Mouse (Mus musculus) CH12.LX (cell line): ENCODE results near the gene 1700010B08Rik.

Source experiments
- CHD1 ChIP-seq: IDR thresholded peaks from 2 replicates; pipeline ENCODE4 v1.6.1; 2012; ENCODE audit warnings: low read depth, low read length, improper control_type of control experiment, inconsistent platforms
- CTCF ChIP-seq, 2 experiments: IDR thresholded peaks in 1 of 2; conservative IDR thresholded peaks in 1 of 2; 2 replicates each; pipeline ENCODE4 v1.5.1; 2011 to 2012; ENCODE audit warnings: low read depth in 2 of 2, low read length in 2 of 2, improper control_type of control experiment in 1 of 2, inconsistent platforms in 1 of 2, mild to moderate bottlenecking in 1 of 2, moderate library complexity in 1 of 2
- ELF1 ChIP-seq: IDR thresholded peaks from 2 replicates; pipeline ENCODE4 v1.6.1; 2014; ENCODE audit warnings: low read depth, mild to moderate bottlenecking, inconsistent platforms, low read length, improper control_type of control experiment
- IRF4 ChIP-seq: IDR thresholded peaks from 2 replicates; pipeline ENCODE4 v1.6.1; 2014; ENCODE audit warnings: low read depth, mild to moderate bottlenecking, inconsistent platforms, low read length, improper control_type of control experiment
- KAT2A ChIP-seq: IDR thresholded peaks from 2 replicates; pipeline ENCODE4 v1.6.1; 2012; ENCODE audit warnings: low read length, improper control_type of control experiment, inconsistent platforms; ENCODE audit not compliant: insufficient replicate concordance
- NRF1 ChIP-seq: IDR thresholded peaks from 2 replicates; pipeline ENCODE4 v1.6.1; 2014; ENCODE audit warnings: low read depth, mild to moderate bottlenecking, inconsistent platforms, low read length, improper control_type of control experiment, moderate library complexity
- POLR2A ChIP-seq: IDR thresholded peaks from 2 replicates; pipeline ENCODE4 v1.6.1; 2011; ENCODE audit warnings: low read depth, mild to moderate bottlenecking, improper control_type of control experiment, low read length
- TCF12 ChIP-seq: IDR thresholded peaks from 2 replicates; pipeline ENCODE4 v1.6.1; 2014; ENCODE audit warnings: low read depth, mild to moderate bottlenecking, inconsistent platforms, low read length, improper control_type of control experiment
- ZC3H11A ChIP-seq: IDR thresholded peaks from 2 replicates; pipeline ENCODE4 v1.6.1; 2012; ENCODE audit warnings: low read depth, mild to moderate bottlenecking, inconsistent platforms, low read length, improper control_type of control experiment

DNA sequence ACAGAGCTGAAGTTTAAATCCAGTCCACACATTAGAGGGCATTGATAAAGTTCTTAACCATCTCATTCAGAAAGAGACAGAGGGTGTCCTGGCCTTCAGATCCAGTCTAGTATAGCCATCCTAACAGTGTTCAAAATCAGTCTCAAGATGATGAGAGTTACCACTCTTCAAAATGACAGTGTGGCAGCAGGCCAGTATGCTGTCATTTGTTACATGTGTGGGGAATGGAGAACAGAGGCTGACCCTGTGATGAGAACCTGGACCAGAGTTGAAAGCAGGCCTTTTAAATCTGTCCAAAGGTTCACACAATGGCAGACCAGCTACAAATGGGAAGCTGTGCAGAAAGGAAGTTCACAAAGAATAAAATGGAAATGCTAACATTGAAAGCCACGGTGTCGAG, 26.5 kb upstream of the 1700010B08Rik start:
- TF ChIP-seq POLR2A (no peak), TCF12 (no peak), CHD1 (no peak), CTCF (conservative IDR thresholded peaks at IDR 0.05 in 1 of 2, IDR thresholded peaks at IDR 0.05 in 1 of 2; ENCODE audit: low read depth in 2 of 2, low read length in 2 of 2) (no peak), IRF4 (no peak), KAT2A (no peak), ELF1 (no peak), NRF1 (no peak), ZC3H11A (no peak)
